Mouse (Mus musculus) kidney, adult 11 months (tissue): ENCODE data around the gene Samhd1.

Experiments used
- DNase-seq: peaks from one replicate; pipeline ENCODE4 v3.0.0; 2022

The Samhd1 gene

DNA sequence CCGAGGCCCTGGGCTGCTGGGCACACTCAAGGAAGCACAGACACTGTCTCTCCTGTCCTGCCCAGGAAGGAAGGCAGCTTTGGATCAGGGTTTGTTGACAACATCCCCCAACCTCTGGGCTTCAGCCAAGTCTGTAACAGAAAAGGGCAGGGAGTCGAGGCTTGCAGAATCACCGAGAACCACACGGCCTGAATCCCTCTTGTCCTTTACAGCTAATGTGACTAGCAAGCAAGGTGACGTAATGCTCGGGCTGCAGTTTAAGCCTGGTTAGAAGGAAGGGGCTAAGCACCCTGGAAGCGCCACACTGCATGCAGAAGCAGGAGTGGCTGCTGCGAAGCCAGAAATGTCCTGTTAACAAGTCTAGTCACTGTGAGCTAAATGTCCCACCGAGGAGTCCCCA is 64.7 kb downstream of the Samhd1 start:
- no peak for DNase-seq

DNA sequence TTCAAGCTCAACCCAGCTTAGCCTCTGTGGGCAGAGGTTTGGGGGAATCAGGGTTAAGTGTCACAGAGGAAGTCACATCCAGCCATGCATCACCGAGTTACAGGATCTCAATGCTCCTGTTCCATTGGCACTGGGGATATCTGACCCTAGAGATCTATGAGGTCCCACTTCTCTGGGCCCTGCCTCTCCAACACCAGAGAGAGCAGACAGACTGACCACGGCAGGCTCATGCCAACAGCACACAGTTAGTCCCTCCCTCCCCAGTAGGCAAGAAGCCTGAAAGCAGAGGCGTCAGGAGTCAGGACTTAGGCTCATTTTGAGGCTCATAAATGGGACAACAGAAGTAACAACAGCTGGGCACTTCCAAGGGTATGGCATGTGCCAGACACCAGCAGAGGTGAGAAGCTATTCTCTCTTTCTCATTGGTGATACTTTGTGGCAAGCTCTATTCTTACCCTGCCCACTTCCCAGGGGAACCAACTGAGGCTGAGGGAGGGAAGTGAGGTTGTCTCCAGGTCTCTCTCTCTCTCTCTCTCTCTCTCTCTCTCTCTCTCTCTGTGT is 65.2 kb downstream of the Samhd1 start:
- DNase-seq: no peak

DNA sequence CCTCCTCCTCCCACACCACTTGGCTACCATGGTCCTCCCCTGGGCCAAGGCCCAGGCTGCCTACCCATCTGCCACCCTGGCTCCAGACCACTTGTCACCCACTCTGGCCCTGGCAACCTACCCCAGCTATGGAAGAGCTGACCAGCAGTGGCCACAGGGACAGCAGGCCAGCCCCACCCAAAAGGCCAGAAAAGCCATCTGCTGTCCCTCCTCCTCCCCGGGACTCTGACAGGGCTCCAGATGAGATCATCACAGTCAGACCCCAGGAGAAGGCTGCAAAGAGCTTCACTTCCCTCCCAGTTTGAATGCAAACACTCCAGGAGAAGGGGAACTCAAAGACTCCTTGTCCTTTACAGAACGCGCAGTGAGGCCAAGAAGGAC is 65.7 kb downstream of the Samhd1 start:
- DNase-seq: no peak

DNA sequence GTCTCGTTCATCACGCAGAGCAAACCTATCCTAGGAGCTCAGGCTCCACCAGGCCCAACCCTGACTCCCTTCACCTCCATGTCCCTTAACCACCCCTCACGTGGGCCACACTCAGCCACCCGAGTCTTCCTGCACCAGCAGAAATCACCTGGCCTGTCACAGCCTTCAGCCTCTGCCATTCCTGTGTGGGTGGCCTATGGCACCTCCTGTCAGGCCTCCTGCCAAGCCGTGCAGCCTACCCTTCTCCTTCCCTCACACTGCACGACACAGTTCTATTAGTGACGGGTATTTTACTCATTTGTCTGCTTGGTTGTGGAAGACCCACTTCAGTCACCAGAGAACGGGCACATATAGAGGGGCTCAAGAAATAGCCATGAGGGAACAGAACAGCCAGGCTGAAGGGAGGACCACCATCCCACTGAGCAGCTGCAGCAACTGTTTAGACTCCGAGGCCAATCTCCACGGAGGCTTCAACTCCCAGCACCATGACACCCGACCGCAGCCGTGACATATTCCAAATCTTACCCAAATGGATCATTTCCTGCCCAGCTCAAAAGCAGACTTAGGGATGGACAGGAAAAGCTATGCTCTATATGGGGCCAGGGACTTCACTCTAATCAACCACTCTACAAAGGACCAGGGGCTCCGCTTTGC is 66.2 kb downstream of the Samhd1 start:
- DNase-seq: no peak

DNA sequence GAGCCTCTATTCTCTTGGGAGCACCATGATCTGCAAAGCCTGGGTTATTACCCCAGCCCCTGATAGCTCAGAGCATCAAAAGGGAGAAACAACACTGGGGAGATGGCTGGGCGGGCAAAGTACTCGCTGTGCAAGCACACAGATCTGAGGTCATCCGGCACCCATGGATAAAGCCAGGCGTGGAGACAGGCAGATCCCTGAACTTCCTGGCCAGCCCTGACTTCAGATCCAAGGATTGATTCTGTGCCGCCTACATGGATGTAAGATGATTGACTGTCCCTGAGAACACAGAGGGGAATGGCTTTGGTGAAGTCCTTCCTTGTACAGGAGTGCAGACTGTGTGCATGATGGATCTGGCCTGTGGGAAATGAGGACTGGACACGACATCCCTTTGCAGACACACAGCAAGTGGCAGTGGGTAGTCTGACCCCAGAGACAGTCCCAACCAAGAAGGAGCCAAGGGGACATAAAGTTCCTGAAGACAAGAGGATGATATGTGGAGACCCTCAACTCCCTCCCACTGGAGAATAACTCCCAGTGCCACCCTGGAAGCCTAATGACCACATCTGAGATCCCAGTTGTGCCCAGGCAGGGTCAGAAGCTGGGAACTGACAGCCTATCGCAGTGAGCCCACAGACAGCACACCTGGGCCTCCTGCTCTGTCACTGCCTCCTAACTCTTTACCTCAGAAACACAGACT is 68.2 kb downstream of the Samhd1 start:
- DNase-seq: no peak

GRCm38 (mm10) chr2:157065879-157066226 is 69.2 kb downstream of the Samhd1 start:
- DNase-seq: no peak

- DNase-seq: peak; percentile 40
Measured at GRCm38 (mm10) chr2:157064978-157065878, 69.8 kb downstream of the Samhd1 start.

DNA sequence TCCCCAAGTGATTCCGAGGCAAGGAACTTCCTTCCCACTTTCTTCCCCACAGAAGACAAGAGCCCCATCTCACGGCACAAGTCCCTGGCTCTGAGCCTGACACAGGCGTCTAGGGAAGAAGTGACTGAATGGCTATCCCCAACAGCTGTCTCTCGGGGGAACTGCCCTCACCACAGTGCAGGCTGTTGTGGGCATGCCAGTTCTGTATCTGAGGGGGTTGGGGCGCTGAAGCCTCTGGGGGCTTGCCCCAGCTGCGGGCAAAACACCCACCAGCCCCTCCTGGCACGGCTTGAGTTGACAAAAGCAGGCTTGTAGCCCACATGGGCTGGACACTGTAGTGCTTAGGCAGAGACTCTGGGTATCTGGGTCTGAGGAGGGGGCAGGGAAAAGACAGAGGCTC is 70.9 kb downstream of the Samhd1 start:
- DNase-seq: no peak

GRCm38 (mm10) chr2:157063241-157063700 is 71.8 kb downstream of the Samhd1 start:
- DNase-seq: no peak

DNA sequence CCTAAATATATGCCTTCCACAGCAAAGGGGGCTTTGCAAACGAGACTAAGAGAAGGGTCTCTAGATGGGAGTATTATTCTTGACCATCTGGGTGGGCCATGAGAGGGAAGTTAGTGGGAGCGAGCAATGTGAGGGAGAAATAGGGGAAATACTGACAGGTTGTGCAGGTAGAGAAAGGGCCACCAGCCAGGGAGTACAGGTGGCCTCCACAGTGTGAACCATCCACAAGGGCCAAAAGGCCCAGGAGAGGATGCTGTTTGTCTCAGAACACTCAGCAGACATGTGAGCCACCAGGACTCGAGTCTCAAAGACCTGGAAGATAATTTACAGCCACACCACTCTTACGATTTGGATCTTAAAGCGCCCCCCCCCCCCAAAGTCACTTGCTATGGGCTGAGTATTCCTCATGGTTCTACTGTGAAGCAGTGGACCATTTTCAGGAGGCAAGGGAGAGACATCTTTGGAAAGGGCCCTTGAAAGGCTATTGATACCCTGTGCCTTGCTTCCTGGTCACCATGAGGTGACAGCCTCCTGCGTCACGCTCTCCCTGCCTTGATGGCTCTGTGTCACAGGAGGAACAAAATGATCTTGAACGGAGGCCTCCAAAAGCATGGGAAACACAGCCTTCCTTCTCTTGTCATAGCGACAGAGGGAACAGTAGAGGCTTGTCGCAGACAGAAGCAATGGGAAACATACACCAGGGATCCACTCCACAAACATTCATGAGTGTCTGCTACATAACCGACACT is 74.3 kb downstream of the Samhd1 start:
- DNase-seq: no peak

- no peak for DNase-seq
Measured at GRCm38 (mm10) chr2:157060037-157060436, 75.0 kb downstream of the Samhd1 start.

DNA sequence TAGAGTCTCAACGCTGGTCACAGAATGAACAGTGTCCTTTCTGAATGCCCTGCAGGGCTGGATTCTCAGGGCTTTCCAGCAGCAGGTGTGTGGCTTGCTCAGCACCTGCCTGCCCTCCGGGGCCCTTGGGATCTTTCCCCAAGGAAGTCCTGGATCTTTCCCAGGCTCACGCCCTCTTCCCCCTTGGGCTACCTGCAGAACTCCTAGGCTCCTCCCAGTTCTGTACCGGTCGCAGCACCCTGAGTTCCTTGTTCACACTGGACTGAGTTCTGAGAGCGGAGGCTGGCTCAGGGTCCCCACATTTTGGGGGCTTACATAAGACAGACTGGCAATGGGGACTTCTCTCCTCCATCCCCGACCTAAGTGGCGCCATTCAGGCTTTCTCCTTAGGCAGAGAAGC is 75.9 kb downstream of the Samhd1 start:
- DNase-seq: no peak

DNA sequence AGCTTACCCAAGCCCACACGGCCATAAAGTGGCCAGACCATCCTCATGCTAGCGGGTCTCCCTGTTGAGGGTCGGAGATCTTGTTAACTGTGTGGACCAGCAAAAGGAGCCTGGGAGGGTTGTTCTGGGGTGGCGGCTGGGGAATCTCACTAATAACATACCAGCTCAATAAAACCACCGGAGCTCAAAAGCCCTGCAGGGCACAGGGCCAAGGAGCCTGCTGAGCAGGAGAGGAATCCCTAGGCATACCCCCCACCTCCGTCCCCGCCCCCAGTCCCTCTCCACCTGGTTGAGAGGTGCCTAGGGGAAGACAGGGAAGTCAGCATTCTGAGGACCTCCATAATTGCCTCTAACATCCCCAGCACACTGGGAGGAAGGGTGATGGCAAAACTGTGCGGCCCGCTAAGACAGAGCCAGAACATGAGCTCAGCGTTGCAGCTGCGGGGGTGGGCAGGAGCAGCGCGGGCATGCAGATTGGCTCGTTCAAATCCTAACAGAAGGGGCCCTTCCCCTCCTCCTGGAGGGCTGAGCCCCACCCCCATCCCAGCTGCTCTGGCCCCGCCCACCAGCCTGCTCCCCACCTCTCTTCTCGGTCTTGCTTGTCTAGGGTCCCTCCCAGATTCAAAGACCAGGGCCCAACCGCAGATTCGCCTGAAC is 76.6 kb downstream of the Samhd1 start:
- DNase-seq: no peak

DNA sequence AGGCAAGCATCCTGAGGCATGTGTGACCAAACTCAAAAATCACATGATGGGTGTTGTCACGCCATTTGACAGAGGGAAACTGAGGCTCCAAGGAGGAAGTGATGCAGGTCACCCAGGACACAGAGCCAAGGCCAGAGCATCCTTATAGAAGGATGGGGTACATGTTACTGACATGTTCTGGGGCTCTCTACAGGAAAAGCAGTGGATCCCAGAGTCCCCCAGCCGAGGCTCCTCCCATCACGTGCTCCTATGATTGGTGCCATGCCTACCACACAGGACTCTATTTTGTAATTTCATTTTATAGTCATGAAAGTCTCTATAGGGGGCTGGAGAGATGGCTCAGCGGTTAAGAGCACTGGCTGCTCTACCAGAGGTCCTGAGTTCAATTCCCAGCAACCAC is 77.3 kb downstream of the Samhd1 start:
- no peak for DNase-seq

- no peak for DNase-seq
Measured at GRCm38 (mm10) chr2:157057186-157057585, 77.9 kb downstream of the Samhd1 start.

DNA sequence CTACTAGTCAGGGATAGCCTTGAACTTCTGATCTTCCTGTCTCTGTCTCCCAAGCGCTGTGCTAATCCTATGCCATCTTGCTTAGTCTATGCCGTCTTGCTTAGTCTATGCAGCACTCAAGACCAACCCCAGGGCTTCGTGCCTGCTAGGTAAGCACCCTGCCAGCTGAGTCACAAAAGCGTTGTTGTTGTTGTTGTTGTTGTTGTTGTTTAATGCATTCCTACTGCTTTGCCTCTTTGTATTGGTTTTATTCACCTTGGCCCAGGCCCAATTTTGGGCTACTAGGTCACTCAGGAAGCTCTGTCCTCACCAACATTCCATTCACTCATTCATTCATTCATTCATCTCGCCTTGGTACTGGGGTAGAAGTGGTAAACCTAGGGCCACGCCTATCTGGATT is 79.3 kb downstream of the Samhd1 start:
- no peak for DNase-seq

DNA sequence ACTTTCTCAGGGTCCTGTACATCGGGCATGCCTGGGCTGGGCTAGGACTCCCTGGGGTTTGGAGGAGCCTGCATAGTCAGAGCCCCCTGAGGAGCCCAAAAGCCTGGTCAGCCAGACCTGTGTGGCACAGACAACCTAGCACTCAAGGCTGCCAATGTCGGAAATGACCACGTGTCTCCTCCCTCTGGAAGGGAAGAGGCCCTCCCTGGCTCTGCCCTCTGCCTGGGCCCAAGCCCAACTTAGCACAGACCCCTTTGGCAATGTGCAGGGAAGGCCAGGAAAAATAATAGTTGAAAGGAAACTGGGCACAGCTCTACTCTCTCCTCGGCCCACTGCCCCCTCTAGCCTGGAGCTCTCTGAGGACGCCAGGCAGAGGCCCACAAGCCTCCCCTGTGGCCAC is 80.2 kb downstream of the Samhd1 start:
- DNase-seq: peak; percentile 33

DNA sequence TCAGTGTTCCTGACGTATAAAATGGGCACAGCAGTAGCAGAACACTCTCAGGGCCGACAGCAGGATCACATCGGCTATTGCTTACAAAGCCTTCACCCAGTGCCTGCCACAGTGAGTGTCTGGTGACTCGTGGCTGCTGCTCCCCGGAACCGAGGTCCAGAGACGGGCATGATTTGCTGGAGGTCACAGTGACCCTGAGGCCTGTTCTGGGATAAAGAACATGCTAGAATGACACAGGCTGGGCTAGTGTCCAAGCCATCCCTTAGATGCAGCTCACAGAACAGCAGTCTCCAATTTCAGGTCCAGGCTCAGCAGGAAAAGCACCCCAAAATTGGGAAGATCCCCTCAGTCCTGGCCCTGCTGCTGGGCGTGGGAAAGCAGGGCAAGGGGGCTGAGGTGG is 80.8 kb downstream of the Samhd1 start:
- DNase-seq: peak; percentile 37

DNA sequence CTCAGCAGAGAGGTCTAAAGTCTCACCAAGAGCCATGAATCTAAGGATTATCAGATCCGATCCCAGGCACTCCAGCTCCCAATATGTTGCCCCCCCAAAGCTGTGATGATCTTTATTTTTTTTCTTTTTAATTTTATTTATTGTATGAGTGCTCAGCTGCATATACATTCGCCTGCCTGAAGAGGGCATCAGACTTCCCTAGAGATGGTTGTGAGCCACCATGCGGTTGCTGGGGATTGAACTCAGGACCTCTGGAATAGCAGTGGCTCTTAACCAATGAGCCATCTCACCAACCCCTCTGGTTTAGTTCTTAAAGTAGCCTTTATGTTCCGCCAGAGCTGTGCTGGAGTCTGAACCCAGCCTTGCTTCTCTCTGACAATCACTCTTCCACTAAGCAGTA is 81.3 kb downstream of the Samhd1 start:
- DNase-seq: no peak

- DNase-seq: no peak
Measured at GRCm38 (mm10) chr2:157053124-157053523, 81.9 kb downstream of the Samhd1 start.

GRCm38 (mm10) chr2:157052448-157052847 is 82.6 kb downstream of the Samhd1 start:
- DNase-seq: peak; percentile 45

DNA sequence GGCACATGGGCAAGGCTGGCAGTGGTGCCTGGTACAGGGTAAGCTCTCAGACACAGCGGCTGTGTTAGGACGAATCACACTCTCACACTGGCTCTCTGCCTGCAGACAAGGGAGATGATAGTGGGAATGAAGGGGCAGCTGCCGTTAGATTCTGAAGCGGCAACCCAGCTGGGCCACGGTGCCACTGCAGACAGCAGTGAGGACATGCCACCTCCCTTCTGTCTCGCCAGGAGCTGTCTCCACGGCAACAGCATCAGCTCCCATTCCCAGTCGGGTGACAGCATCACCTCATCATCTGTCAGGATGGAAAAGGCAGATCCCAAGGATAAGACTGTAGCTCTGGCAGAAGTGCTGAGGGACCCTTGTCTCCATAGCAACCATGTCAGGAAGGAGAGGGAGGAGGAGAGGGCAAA is 85.2 kb downstream of the Samhd1 start:
- no peak for DNase-seq
